Mouse (Mus musculus) kidney, adult 11 months (tissue): ENCODE results near the gene Iqcm.
A peak's percentile ranks its signal among the peaks of the same experiment; 100 is the strongest.
"Not testable (repeated sequence)": the region's sequence is repeated elsewhere in the genome, so short reads cannot be mapped to it uniquely, and the experiment has no call there.

Experiments used
- DNase-seq: peaks from one replicate; pipeline ENCODE4 v3.0.0; 2022

Iqcm gene

DNA sequence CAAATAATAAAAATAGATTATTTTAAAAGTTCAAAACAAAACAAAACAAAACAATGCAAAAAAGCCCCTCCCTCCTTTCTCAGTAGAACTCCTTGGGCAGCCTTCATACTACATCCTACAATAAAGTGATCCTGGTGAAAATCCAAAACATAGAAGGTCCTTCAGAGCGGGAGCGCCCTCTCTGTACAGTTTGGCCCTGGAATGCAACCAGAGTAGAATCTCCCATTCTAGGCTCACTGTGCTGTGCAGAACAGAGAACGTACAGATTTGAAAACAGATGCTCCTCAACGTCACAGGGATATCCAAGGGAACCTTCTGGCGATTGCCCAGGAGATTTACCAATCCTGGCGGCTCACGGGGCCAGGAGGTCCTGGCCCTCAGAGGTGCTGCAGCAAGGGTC lies at the start of gene Iqcm:
Gene Iqcm, plus strand, starts transcription at position 301 of the 400 bp plus-strand sequence.
- no peak for DNase-seq

DNA sequence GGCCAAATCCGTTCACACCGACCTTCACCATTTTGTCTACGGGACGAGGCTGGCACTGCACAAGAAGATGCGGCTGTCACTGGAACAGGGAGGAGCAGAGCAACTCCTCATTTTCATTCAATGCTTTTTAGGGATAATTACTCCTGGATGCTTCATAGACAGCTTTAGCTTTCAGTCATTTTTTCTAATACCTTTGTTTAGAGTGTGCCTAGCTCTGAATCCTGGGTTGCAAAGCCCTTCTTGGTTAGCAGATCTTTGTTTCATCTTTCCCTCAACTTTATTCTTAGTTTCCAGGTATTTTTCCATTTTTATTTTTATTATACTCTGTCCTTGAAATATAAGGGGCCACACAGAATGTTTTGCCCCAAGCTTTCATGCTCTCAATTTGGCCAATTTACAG lies 42.0 kb upstream of the Iqcm start, which contains the start of gene Gm10358:
Gene Gm10358, minus strand, starts transcription at position 101 of the 400 bp plus-strand sequence.
- DNase-seq = no peak

DNA sequence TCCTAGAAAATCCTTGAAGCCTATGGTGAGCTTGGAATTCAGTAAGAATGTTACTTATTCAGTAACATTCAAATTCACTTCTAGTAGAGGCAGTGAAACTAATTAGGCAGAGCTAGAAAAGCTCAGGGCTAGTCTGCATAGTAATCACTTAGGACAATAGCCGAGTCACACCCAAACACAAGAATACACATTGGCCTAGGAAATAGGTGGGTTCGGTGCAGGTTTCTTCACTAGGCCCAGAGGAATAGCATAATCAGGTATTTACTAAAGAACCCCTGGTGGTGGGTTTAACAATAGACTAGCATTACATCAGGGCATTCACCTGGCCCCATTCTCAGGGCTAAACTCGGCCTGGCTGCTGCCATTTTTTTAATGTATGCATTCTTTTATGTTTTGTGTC lies 32.8 kb upstream of the Iqcm start:
- not testable (repeated sequence) for DNase-seq

DNA sequence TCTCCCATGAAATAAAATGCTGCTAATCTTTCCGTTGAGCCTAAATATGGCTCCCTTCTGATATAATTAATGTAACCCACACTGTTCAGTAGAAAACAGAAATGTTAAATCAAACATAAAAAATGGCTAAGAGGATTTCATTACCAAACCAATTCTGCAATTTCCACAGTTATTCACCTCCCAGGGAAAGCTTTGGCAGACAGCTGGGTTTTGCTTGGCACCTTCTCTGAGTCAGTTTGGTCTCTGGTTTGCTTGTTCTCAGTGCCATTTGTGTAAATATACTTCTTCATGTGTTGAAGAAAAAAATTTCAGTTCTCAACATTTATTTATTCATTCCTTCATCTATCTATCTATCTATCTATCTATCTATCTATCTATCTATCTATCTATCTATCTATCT lies 28.3 kb downstream of the Iqcm start:
- no peak for DNase-seq

DNA sequence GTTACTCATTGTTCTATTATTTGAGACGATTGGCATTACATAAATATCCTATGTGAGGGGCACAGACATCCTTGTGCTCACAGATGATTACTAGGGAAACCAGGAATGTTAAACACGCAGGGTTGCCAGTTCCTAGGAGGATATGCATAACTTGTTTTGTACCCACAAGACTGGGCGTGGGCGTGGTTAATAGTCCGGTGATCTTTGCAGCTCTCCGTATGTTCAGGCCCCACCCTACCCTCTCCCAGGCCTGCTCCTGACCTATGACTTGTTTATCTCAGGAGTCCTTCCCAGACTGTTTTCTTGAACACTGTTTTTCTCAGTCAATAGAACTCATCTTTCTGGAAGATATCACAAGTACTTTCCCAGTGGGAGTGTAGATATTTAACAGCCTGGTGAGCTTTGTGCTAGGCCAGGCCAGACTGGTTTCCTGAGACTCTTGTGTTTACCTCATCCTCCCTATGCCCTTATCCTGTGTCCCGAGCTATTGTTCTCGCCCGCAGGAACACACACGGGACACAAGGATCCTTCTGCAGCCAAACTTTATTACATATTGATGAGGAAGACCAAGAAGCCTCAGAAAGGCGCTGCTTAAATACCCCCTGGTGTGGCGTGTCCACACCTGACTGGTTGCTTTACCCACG lies 40.7 kb downstream of the Iqcm start:
- DNase-seq = no peak

DNA sequence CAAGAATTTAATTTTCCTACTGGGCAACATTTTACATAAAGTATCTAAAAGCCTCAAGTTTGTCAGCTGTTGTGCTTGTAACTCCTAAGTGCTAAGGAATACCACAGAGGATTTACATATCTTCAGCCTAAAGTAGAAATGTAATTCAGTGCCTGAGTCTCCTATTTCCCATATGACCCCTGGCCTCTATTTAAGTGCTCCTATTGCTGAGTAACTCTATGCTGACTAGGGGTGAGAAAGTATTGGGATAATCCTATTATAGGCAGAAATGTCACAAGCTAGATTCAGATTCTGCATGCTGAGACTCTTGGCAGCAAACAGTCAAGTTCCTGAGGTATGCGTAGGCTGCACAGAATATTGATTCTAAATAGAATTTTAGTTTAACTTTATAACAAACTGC lies 60.8 kb downstream of the Iqcm start:
- no peak for DNase-seq

DNA sequence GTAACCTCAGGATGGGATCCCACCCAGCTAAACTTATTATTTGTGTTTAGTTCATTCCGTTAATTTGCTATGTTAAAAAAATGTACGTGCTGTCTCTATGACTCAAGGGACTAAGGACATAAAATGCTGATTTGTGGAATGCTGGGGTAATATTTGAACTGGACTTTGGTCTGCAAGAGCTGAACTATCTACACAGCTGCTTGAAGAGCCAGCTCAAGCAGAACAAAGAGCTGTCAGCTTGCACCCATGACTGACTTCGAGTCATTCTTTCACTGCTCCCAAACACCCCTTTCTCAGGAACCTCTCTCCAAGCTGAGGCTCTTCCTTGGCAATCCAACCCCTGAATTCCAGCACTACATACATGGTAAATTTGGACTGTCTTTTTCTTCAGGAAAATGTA lies 65.3 kb downstream of the Iqcm start:
- DNase-seq = peak; percentile 12

DNA sequence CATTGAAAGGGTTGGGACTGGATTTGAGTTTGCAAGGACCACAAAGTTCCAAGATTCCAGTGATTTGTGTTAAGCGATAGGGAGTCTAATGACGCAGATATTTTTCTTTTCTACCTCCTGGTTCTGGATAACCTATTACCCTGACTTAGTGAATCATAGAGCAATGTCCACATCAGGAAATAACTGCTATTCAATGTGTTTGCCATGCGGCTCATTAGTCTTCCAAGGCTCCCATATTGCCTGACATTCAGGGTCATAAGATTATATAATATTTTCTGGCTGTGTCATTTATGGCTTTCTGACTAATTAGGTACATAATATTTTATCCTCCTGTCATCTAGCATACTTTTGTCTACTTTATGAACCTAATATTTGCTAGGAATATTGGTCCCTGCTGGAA lies 100.8 kb downstream of the Iqcm start:
- no peak for DNase-seq

DNA sequence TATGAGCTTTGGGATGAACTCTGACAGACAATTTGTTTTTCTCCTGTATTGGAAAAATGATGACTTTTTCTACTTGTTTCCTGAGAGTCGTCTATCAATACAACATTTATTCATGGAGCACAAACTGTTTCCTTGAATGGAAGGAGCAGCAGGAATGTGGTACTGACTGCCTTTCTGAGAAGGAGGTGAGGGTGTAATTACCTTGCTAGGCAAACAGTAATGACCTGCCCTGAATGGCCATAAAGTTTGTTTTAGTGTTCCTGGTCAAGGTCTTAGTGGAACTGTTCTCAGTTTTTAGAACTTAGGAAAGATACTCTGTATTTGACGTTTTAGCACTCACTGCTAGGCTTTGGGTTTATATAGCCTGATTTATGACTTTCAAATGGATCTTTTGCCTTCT lies 147.8 kb downstream of the Iqcm start:
- DNase-seq = no peak

DNA sequence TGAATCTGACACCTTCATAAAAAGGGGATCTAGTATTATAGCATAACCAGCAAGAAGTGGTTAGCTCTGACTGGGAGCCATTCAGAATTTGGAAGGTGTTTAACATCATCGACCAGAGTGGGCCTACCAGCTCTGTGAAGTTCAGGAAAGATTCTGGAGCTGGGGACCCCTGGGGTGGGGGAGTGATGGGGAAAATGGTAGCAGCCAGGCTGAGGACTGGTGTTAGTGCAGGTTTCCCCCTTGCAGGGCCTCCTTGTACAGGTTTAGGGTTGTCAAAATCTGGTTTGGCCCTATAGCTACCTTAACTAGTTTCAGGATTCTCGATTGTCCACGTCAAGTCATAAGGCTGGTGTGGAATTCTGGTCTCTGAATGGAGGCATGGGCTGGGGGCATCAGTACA lies 194.5 kb downstream of the Iqcm start:
- DNase-seq = no peak

DNA sequence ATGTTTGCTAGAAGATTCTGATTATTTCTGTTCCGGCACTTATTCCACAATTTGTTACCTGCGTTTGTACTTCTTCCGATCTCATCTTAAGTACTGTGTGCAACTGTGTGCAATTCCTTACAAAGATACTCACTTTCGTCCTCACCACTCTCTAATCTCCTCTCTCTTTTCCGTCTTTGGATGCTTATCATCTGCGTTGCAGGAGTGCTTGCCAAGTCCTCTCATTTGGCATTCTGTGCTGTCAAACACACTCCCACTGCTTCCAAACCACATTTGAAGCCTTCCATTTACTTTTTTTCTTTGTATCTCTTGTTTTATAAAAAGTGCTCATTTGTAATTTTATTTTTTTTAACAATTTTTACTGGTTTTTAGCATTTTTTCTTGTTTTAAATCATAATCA lies 210.8 kb downstream of the Iqcm start:
- no peak for DNase-seq

DNA sequence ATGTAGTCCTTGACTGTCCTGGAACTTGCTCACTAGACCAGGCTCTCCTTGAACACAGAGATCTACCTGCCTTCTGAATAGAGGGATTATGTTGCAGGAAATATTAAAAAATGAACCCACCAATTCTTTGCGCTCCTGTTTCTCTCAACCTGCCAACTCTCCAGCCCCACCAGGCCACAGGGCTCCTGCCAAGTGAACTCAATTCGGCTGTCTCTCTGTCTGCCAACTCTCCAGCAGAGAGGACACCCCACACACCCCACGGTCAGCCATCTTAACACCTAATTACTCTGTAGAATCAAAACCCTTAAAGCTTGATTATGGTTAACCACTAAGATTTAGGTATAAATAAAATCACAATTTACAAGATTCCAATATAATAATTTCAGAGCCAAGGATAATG lies 298.1 kb downstream of the Iqcm start:
- DNase-seq = no peak

DNA sequence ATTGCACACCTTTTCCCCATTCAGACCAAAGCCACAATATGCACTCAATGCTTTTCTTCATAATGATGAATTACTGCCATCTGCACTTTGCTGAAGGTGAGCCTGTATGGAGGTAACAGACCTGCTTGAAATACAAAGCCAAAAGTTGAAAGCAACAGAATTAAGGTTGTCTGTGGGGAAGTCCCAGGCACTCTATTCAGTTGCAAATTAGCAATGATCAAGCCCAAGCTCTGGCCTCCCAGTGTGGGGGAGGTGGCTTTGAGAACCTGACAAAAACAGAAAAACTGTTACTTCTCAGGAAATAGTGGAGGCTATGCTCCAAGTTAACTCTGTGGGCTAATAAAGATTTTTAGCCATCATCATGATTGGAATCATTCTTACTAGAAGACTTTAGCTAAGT lies 307.1 kb downstream of the Iqcm start:
- DNase-seq = no peak

DNA sequence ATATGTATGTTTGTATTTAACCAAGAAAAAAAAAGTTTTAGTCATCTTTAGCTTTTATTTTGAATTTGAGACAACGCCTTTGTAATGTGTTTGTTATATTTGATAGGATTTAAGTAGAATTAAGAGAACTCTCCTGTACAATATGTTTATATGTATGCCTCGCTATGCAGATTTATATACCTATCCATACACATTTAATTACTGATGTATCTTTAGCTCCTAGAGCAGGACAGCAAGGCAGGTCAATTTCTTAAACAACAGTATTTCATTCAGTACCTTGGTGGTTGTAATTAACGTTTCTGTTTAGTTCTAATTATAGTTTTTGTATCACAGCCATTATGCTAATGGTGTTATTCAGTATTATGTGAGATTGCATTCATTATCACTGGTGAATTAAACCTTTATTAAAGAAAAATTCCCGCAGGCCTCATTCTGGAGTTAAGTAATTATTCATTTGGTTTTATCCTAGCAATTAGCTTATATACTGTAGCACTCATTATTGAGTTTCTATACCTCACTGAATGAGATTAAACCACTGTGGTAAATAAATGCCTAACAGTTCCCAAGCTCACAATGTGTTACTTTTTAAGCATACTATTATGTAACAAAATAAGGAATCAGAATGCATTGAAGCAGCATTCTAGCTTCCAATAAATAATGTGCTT lies 380.1 kb downstream of the Iqcm start:
- no peak for DNase-seq

DNA sequence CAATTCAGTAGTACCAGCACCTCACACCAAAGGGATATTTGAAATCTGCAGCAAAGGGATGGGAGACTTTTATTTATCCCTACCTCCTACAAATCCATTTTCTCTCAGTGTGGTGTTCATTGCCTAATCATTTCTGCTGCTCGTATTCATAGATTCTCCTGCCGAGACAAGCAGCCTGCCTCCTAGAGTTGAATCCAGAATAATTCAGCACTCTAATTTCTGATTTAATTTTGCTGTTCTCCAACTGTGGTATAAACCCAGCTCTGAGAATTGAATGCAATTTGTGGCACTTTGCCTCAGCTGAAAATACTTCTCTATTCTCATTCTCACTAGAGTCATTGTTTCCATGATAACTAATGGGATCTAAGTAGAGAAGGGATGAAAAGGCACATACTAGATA lies 386.8 kb downstream of the Iqcm start:
- no peak for DNase-seq

DNA sequence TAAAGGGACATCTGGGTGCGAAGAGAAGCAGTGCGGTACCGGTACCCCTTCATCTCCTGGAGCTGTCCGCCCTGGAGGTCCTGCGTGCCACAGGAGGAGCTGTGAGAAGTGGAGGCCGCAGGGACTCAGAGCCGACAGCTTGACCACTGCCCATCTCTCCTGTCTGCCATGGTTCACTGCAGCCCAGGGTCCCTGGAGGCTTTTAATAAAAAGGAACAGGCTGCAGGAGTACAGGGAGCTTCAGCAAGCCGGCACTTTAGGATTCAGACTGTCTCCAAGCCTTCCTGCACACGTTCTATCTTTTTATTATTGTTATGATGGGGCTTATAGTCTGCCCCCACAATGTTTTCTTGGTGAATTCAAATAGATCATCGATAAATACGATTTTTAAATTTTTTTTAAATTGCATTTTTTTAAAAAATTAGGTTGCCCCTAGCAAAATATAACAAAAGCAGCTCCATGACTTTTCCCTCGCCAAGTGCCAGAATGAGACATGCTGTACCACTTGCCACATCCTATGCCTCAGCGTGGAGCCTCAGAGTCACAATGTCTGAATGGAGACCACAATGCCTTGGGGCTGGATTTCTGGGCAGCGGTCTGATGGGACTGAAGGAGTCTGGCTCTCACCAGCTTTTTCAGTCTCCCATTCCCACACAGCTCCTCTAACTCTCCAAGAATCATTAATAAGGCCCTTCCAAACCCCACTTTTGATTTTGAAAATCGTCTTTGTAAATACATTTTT lies 469.3 kb downstream of the Iqcm start:
- DNase-seq = no peak

DNA sequence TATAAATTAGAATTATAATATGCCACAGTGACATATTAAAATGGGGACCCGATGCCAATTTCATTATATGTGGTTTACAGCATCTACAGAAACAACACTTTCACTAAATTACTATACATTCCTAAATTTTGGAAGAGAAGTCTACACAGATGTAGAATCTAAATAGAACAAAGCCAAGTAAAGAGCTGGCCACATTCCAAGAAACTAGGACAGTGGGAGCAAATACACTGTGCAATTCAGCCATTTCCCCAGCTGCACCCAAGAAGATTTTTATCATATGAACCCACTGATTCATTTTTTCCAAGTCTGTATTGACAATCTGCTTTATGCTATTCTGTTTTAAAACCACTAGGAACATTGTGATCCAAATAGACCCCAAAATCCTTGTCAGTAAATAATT lies 500.7 kb downstream of the Iqcm start:
- no peak for DNase-seq

DNA sequence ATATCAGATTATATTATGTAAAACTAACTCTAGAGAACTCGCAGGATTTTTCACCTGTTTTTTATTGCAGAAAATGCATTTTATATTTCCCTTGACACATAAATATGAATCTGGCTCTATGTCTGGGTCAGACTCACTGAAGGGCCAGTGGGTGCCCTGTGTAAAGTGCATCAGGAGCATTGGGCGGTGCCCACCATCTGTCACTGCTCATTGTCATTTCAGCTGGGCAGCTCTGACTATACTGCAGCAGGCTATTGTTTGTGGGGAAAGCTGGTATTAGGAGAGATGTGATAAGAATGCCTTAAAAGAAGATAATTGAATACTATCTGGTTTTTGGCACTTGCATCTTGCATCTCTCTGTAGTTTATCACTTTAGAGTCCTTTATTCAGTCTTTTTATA lies 507.5 kb downstream of the Iqcm start:
- no peak for DNase-seq

DNA sequence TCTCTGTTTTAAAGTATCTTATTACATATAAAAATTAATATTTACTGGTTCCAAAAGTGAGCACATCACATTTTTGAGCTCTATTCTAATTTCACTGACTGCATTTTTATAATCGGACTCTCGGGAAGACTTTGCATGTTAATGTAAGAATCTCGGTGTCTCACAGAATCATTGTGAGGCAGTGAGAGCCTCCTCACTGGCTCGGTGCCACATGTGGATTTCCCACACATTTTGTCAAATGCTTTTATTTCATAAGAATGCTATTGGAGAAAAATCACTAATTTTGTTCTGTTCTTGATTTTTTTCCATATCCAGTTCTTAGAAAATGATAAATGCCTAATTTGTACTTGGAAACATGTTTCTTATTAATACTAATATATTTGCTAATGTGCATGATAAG lies 570.0 kb downstream of the Iqcm start:
- DNase-seq = no peak
